Mouse (Mus musculus): ENCODE data around the gene Treml1. TPM values are rescaled to one million over a fixed set of nuclear protein-coding genes. Genes with fewer than 3 reads are reported as not detected.

Gene Treml1
- polyA plus RNA-seq, 1 experiment = 0.73 TPM

DNA sequence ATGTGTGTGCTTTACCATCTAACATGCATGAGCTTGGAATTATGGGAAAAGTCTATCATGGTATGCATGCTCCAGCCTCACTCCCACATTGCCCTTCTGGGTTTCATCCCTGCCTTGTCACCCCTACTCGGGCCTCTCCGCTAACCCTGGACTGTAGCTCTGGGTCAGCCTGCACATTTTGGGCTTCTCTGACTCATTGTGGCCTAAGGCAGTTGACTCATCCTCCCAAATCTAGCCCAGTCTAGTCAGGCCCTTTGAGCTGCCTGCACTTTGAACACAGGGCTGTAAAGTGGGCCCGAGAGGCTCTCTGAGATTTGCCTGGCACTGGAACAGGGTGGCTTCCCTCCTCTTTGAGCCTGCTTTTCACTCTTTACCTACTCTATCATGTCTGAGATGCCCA lies 3.9 kb upstream of the Treml1 start:
- WGBS = 96% methylated on average over 3 of the region's 3 CpGs

DNA sequence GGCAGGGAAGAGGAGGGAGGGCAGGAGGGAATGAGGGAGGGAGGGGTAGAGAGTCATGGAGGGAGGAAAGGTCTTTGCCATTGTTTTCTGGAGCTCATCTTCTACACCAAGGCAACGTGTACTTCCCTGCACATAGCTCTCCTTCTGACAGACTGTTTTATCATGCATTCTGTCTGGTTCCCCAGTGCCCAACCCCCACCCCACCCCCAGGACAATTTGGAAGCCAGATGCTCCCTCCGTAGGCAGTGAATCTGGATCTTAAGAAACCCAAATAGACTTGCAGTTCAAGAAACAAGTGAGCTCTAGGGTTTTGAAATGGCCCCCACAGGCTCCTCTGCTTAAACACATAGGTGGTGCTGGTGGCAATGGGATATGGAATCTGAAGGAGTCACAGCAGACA lies 1.8 kb upstream of the Treml1 start:
- Histone ChIP-seq H3K27ac (ENCODE audit: control insufficient read depth, insufficient read depth, low read length) (no peak overlapping the region), H3K27me3 (ENCODE audit: control insufficient read depth, insufficient read depth, low read length) (no peaks in the 10 kb centered on the region), H3K4me1 (replicated peaks; ENCODE audit: control insufficient read depth, insufficient read depth, low read length) (no peaks in the 10 kb centered on the region), H3K36me3 (ENCODE audit: control insufficient read depth, insufficient read depth, low read length) (no peaks in the 10 kb centered on the region), H3K4me3 (ENCODE audit: control insufficient read depth, insufficient read depth, low read length) (no peak overlapping the region)
- DNase-seq = no peak
- WGBS = 76% methylated on average over 2 of the region's 2 CpGs
- TF ChIP-seq CTCF (IDR thresholded peaks at IDR 0.05; ENCODE audit: borderline replicate concordance, control insufficient read depth, extremely low read depth, insufficient read depth, low read length, poor library complexity) (no peak), POLR2A (IDR thresholded peaks at IDR 0.05; ENCODE audit: control insufficient read depth, extremely low read depth, insufficient read depth, low read length, poor library complexity) (no peak)

More for the DNA sequence above, 3.9 kb upstream of the Treml1 start:
- Histone ChIP-seq H3K27ac (ENCODE audit: control insufficient read depth, insufficient read depth, low read length) (no peak overlapping the region), H3K36me3 (ENCODE audit: control insufficient read depth, insufficient read depth, low read length) (no peaks in the 10 kb centered on the region), H3K4me3 (ENCODE audit: control insufficient read depth, insufficient read depth, low read length) (no peak overlapping the region), H3K27me3 (ENCODE audit: control insufficient read depth, insufficient read depth, low read length) (no peaks in the 10 kb centered on the region), H3K4me1 (replicated peaks; ENCODE audit: control insufficient read depth, insufficient read depth, low read length) (no peaks in the 10 kb centered on the region)
- no peak for DNase-seq
- TF ChIP-seq POLR2A (IDR thresholded peaks at IDR 0.05; ENCODE audit: control insufficient read depth, extremely low read depth, insufficient read depth, low read length, poor library complexity) (no peak), CTCF (IDR thresholded peaks at IDR 0.05; ENCODE audit: borderline replicate concordance, control insufficient read depth, extremely low read depth, insufficient read depth, low read length, poor library complexity) (no peak)

DNA sequence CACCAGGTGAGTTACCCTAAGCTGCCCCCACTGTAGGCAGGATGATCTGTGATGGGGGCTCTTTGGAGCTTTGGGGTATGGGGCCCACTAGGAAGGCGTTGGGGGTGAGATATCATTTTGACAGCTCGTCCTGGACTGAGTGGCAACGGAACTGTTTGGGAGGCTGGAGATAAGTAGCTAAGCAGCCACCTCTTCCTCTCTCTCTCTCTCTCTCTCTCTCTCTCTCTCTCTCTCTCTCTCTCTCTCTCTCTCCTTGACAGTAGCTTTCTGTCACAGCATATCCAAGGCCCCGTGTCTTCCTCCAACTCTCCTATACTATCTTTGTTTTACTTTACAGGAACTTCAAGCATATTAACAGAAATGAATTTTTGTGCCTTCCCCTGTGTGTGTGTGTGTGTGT lies 746 bp downstream of the Treml1 start:
- Histone ChIP-seq H3K4me3 (ENCODE audit: control insufficient read depth, insufficient read depth, low read length) (no peak overlapping the region), H3K4me1 (replicated peaks; ENCODE audit: control insufficient read depth, insufficient read depth, low read length) (no peaks in the 10 kb centered on the region), H3K27ac (ENCODE audit: control insufficient read depth, insufficient read depth, low read length) (no peak overlapping the region), H3K36me3 (ENCODE audit: control insufficient read depth, insufficient read depth, low read length) (no peaks in the 10 kb centered on the region), H3K27me3 (ENCODE audit: control insufficient read depth, insufficient read depth, low read length) (no peaks in the 10 kb centered on the region)
- DNase-seq = no peak
- WGBS = 32% methylated on average over 4 of the region's 4 CpGs
- TF ChIP-seq CTCF (IDR thresholded peaks at IDR 0.05; ENCODE audit: borderline replicate concordance, control insufficient read depth, extremely low read depth, insufficient read depth, low read length, poor library complexity) (no peak), POLR2A (IDR thresholded peaks at IDR 0.05; ENCODE audit: control insufficient read depth, extremely low read depth, insufficient read depth, low read length, poor library complexity) (no peak)

DNA sequence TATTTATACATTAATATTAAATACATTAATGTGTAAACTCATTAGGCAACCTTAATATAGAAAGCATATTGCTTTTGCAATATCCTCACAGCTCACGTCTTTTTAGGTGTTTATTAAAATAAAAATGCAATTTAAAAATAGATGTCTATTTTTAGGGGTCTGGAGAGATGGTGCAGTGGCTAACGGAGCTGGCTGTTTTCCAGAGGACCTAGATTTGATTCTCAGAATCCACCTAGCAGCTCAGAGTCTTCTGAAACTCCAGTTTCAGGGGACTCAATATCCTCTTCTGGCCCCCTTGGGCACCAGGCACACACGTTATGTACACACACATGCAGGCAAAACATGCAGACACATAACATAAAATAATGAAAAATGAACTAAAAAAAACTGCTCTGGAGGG lies 2.6 kb downstream of the Treml1 start:
- Histone ChIP-seq H3K36me3 (ENCODE audit: control insufficient read depth, insufficient read depth, low read length) (no peaks in the 10 kb centered on the region), H3K27me3 (ENCODE audit: control insufficient read depth, insufficient read depth, low read length) (no peaks in the 10 kb centered on the region), H3K27ac (ENCODE audit: control insufficient read depth, insufficient read depth, low read length) (no peak overlapping the region), H3K4me1 (replicated peaks; ENCODE audit: control insufficient read depth, insufficient read depth, low read length) (no peaks in the 10 kb centered on the region), H3K4me3 (ENCODE audit: control insufficient read depth, insufficient read depth, low read length) (no peak overlapping the region)
- WGBS = 85% methylated on average over 3 of the region's 3 CpGs
- no peak for DNase-seq
- no peak for TF ChIP-seq CTCF (IDR thresholded peaks at IDR 0.05; ENCODE audit: borderline replicate concordance, control insufficient read depth, extremely low read depth, insufficient read depth, low read length, poor library complexity)
- no peak for TF ChIP-seq POLR2A (IDR thresholded peaks at IDR 0.05; ENCODE audit: control insufficient read depth, extremely low read depth, insufficient read depth, low read length, poor library complexity)

DNA sequence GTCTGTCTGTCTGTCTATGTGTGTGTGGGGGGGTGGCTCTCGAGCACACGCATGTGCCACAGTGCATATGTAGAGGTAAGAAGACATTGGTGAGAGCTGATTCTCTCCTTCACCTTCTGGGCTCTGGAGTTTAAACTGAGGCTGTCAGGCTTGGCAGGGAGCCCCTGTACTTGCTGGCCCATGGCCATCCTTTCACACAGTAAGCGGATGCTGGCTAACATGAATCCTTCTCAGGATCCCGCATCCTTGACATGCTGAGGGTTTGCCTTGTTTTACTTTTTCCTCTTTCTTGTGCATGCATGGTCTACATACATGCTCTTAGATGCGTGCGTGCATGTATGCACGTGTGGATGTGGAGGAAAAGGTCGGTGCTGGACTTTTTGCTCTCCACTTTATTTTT lies 3.2 kb downstream of the Treml1 start:
- Histone ChIP-seq H3K4me3 (ENCODE audit: control insufficient read depth, insufficient read depth, low read length) (no peak overlapping the region), H3K27me3 (ENCODE audit: control insufficient read depth, insufficient read depth, low read length) (no peaks in the 10 kb centered on the region), H3K36me3 (ENCODE audit: control insufficient read depth, insufficient read depth, low read length) (no peaks in the 10 kb centered on the region), H3K27ac (ENCODE audit: control insufficient read depth, insufficient read depth, low read length) (no peak overlapping the region), H3K4me1 (replicated peaks; ENCODE audit: control insufficient read depth, insufficient read depth, low read length) (no peaks in the 10 kb centered on the region)
- TF ChIP-seq POLR2A (IDR thresholded peaks at IDR 0.05; ENCODE audit: control insufficient read depth, extremely low read depth, insufficient read depth, low read length, poor library complexity) (no peak), CTCF (IDR thresholded peaks at IDR 0.05; ENCODE audit: borderline replicate concordance, control insufficient read depth, extremely low read depth, insufficient read depth, low read length, poor library complexity) (no peak)
- no peak for DNase-seq
- WGBS = 93% methylated on average over 8 of the region's 8 CpGs

DNA sequence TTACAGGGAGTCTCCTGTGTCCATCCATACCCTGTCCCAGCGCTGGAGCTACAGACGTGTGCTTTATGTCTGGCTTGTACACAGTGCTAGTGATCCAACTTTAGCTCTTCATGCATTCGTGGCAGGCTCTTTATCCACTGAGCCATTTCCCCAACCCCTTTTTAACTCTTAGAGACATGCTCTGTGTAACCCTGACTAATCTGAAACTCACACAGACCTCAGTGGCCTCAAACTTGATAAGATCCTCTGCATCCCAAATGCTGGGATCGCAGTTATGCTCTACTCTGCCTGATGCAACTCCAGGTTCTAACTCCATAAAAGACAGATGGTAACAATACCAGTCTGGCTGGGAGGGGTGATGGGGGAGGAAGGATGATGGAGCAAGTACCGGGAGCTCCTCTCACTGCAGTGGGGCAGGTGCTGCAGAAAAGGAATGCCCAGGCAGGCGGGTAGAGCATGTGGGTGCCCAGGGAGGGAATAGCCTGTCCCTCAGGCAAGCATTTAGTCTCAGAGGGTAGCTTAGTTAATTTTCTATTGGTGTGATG lies 3.8 kb downstream of the Treml1 start:
- Histone ChIP-seq H3K4me1 (replicated peaks; ENCODE audit: control insufficient read depth, insufficient read depth, low read length) (no peaks in the 10 kb centered on the region), H3K27ac (ENCODE audit: control insufficient read depth, insufficient read depth, low read length) (no peak overlapping the region), H3K4me3 (ENCODE audit: control insufficient read depth, insufficient read depth, low read length) (no peak overlapping the region), H3K36me3 (ENCODE audit: control insufficient read depth, insufficient read depth, low read length) (no peaks in the 10 kb centered on the region), H3K27me3 (ENCODE audit: control insufficient read depth, insufficient read depth, low read length) (no peaks in the 10 kb centered on the region)
- WGBS = 90% methylated on average over 6 of the region's 6 CpGs
- TF ChIP-seq CTCF (IDR thresholded peaks at IDR 0.05; ENCODE audit: borderline replicate concordance, control insufficient read depth, extremely low read depth, insufficient read depth, low read length, poor library complexity) = no peak
- no peak for TF ChIP-seq POLR2A (IDR thresholded peaks at IDR 0.05; ENCODE audit: control insufficient read depth, extremely low read depth, insufficient read depth, low read length, poor library complexity)
- DNase-seq = no peak
